Mouse (Mus musculus): ENCODE measurements around the gene Slc22a14.

GRCm38 (mm10) chr9:119207113-119207512 is 158.2 kb downstream of the Slc22a14 start:
- TF ChIP-seq POLR2A (IDR thresholded peaks at IDR 0.05; ENCODE audit: insufficient read length, low read depth): no peak
- TF ChIP-seq TCF12 (IDR thresholded peaks at IDR 0.05; ENCODE audit: insufficient read depth, poor library complexity, severe bottlenecking): no peak

Data from myocyte (in vitro differentiated cells).